Mouse (Mus musculus) adrenal gland, postnatal 4 days (tissue): Measurements from ENCODE around the gene Mpp1. TPM values are rescaled to one million over a fixed set of nuclear protein-coding genes. Genes with fewer than 3 reads are reported as not detected.

Source experiments
- DNase-seq, 2 experiments: peaks; one replicate each; pipeline ENCODE4 v3.0.0; 2021 to 2022; ENCODE audit warnings: low spot score in 2 of 2, mixed read lengths in 2 of 2
- long read RNA-seq, 2 experiments: library from polyadenylated mRNA; stranded (forward); transcript quantifications; one replicate each; pipeline ENCODE4 v2.0.0; 2021
- total RNA-seq, 2 experiments: library from RNA; stranded (reverse); gene quantifications; 2 replicates each; pipeline ENCODE4 v1.2.3; 2021

Gene Mpp1
- 10 to 100 TPM; 49.0 to 51.1 TPM for total RNA-seq
- long read RNA-seq, experiment 1, transcript Mpp1-201 (12 exons, 2,525 nt): major isoform, 22 of 31 reads
- long read RNA-seq, experiment 1, partial matches to known transcripts: 7 of 31 reads
- long read RNA-seq, experiment 1, other reads (novel, unspliced or antisense): 2 of 31 reads
- long read RNA-seq, experiment 2, transcript Mpp1-201 (12 exons, 2,525 nt): major isoform, 65 of 78 reads
- long read RNA-seq, experiment 2, partial matches to known transcripts: 4 of 78 reads
- long read RNA-seq, experiment 2, other reads (novel, unspliced or antisense): 9 of 78 reads

DNA sequence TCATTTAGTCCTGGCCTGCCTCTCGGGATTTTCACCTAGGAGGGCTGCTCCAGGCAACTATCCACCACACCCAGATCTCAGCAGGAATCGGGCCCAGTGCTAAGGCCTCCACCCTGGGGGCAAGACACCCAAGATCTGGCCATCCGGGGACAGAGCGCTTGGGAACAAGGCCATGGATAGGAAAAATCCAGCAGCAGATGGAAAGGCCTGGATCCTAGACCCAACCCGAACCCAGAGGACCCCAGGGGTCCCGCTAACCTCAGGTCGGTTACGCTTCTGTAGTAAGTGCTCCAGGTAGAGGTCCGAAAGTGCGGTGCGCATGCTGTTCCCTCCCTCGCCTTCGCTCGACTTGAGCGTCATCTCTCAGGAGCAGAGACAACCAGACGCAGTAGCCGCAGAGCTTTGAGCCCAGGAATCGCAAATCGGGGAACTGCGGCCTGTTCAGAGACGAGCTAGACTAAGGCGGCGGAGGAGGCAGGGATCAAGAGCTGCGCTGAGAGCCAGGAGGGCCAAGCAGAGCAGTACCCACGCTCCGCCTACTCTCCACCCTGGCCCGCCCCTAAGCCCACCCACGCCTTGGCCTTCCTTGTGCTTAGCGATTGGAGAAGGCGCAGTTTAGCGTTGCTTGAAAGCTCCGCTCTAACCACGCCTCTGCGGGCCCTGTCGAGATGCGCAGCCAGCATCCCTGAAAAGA is at the start of gene Mpp1:
Gene Mpp1 (minus strand): TSS at position 550 of the 694 bp plus-strand sequence.
- peak; percentile 16 to 55 for DNase-seq

- DNase-seq: no peak
These were observed 32.9 kb upstream of the Mpp1 start, which contains the start of gene Smim9 for GRCm38 (mm10) chrX:75163670-75164069. Gene Smim9, minus strand, starts transcription at chrX:75163770.

DNA sequence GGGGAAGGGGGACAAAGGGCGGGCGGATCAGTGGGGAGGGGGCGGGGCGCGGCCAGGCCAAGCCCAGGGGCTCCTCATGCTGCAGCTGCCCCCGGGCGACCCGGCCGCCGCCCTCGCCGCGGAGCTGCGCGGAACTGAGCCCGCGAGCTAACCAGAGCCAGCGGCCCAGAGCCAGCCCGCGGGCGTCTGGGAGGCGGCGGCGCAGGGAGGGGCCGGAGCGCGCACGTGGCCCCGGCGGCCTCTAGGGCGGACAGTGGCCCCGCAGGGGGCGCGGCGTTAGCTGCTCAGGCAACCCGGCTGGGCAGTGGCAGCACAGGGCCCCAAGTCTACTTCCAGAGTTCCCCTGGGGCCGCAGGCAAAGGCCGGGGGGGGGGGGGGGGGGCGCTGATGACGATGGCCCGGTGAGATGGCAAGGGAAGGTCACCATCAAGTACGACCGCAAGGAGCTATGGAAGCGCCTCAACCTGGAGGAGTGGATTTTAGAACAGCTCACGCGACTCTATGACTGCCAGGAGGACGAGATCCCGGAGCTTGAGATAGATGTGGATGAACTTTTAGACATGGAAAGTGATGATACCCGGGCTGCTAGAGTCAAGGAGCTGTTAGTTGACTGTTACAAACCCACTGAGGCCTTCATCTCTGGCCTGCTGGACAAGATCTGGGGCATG is 24.9 kb upstream of the Mpp1 start:
- no peak for DNase-seq

- DNase-seq: no peak
These were observed 21.4 kb upstream of the Mpp1 start for GRCm38 (mm10) chrX:75152249-75152648.

DNA sequence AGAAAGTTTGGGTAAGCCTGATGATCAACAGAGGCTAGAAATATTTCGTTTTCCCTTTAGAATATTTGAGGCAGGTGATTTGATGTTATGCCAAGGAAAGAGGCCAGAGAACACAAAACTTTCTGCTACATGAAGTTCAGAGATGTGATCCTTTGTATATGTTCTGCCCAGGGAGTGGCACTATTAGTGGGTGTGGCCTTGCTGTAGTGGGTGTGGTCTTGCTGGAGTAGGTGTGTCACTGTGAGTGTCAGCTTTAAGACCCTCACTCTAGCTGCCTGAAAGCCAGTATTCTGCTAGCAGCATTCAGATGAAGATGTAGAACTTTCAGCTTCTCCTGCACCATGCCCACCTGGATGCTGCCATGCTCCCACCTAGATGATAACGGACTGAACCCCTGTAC is 19.5 kb upstream of the Mpp1 start:
- DNase-seq: no peak

DNA sequence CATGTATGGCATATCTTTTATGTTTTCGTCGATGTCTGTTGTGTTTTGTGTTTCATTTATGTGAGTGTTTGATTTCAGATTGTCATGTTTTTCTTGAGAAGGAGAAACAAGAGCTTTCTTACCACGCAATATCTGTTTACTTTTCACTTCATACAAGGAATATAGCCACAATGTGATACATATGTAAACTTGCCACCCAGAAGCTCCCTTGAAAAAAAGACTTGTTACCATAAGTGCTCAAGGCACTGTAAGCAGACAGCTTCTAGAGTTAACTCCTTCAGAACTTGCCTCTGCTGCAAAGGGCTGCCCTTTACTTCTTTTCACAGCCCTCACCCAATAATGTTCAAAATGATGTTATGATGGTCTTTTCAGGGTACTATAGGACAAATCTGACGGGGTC is 17.6 kb upstream of the Mpp1 start:
- DNase-seq: no peak

- peak in 1 of 2 experiments; percentile 3 for DNase-seq
These were observed 12.3 kb upstream of the Mpp1 start for GRCm38 (mm10) chrX:75143124-75143555.

- DNase-seq: no peak
These were observed 7.4 kb upstream of the Mpp1 start for GRCm38 (mm10) chrX:75138182-75138581.

- no peak for DNase-seq
These were observed 6.9 kb upstream of the Mpp1 start for GRCm38 (mm10) chrX:75137729-75138128.

DNA sequence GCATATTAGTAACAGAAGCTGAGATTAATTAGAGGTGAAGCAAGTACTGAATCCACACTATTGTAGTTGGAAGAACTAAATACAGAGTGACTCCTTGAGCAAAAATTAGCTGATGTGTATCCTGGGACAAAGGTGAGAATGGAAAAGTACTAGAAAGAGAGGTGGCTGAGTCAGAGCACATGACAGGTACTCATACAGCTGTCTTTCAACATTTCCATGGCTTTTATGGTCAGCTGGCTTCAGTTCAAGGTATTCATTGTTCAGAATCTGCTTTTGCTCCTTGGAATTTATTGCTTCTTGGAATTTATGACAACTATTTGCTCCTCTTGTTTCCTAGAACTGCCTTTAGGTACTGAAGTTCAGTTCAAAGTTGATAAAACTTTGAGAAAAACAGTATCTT is 6.1 kb upstream of the Mpp1 start:
- no peak for DNase-seq

GRCm38 (mm10) chrX:75129474-75129873 is 1.3 kb downstream of the Mpp1 start:
- DNase-seq: no peak

DNA sequence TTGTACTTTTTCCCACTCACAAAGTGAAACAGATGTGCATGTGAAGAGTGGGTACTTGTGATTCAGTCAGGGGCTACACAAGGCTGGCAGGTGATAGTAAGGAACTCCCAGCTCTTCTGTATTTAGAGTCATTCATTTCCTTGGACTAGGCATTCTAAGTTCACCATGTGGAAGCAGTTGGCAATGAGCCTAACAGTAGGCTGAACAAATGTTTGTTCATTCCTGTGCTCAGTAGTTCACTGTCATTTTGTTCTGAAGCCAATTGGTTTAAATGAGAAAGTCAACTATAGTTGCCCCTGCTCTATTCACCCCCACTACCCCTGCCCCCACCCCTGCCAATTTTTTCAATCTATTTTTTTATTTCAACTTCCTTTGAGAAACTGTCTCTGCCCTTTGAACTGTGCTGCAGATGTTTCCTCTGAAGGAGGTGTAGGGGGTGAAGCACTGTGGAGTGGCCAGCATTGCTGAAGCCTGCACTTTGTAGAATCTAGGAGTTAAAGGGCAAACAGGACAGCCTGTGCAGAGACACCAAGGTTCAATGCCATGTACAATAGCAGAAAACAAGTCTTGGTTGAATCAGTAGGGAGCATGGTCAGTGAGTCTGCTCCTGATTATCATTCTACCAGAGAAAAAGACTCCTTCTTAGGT is 2.4 kb downstream of the Mpp1 start:
- no peak for DNase-seq

GRCm38 (mm10) chrX:75126893-75127292 is 3.9 kb downstream of the Mpp1 start:
- no peak for DNase-seq

GRCm38 (mm10) chrX:75125606-75126005 is 5.2 kb downstream of the Mpp1 start:
- DNase-seq: no peak

DNA sequence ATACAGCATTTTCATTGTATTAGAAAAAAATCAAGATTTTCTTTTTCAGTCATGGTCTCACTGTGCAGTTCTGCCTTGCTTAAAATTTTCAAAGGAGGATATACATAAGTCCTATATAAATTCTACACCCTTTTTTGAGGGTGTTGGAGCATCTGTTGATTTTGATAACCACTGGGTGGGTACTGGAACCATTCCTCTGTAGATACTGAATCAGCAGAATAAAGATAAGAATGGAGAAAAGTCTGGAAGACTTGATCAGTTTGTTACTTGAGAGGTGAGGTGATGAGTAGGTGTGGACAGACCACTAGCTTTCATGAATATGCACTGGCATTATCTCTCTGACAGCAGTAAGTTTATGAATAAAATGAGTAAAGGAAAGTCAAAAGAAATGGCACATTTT is 15.3 kb downstream of the Mpp1 start:
- DNase-seq: no peak

- DNase-seq: no peak
These were observed 28.5 kb downstream of the Mpp1 start for GRCm38 (mm10) chrX:75102293-75102692.

DNA sequence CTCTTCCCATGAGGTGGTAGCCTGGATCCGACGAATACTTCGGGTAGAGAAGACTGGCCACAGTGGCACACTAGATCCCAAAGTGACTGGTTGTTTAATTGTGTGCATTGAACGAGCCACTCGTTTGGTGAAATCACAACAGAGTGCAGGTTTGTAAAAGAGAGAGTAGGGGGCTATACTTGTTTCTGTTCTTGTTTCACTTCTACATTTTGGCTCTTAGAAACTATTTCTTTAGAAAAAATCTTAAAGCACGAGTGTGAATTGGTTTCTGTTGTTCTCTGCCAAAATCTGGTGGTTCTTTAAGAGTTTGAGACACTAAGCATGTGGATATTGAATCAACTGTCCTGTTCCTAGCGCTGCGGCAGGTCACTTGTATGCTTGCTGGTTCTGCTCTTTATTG is 32.0 kb downstream of the Mpp1 start:
- DNase-seq: no peak

DNA sequence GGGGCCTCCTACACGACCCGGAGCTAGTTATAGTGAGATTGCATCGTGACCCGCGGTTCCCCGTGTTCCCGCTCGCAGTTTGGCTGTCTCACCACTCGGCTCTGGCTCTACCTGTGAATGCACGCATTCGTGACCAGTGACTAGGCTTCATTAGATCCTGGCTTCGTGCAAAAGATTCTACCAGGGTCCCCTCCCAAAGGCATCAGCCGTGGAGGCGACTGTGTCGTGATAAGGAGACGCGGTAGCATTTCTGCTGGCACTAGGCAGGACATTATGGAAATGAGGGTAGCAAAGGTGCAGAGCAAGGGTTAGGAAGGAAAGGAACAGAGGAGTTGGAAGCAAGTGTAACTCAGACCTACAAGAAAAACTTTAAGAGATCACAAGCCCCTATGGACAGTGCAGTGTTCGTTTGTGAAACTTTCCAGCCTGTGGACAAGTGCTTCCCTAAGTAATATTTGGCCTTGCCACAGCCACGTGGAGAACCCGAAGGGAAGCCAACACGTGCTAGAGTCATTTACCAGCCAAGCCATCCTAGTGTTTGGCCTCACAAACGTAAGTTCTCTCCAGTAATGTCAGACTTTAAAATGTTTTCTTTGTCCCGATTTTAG is 34.5 kb downstream of the Mpp1 start:
- no peak for DNase-seq

DNA sequence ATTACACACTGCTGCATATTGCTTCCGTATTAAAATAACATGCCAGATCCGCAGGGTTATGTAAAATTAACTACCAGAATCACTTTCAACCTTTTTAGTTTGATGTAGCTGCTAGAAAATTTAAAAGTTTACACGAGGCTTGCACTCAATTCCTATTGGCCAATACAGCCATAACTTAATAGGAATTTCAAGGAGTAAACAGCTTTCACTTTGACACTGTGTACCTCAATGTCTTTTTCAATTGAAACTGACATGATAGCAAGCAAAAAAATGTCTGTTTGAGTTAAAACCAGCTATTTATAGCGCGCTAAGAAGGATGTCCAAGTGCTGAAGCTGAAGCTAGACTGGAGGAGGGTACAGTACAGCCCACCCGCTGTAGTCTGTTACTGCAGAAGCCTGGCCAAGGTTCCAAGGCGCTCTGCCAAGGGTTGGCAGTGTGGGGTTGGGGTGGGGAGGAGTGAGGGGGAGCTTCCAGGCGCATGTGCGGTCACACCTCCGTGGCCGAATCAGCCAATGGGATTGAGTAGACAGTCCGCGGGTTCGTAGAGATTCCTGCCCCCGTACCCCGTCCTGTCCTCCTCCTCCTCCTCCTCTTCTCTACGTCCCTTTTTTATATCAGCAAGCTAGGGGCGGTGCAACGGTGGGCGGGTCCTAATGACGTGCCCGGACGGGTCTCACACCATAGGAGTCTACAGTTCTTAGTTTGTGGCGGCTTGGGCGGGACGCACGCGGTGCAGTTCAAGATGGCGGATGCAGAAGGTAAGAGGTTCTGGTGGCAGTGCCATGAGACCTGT is 35.2 kb downstream of the Mpp1 start, which contains the start of gene Dkc1:
Gene Dkc1 (plus strand): TSS at position 486 of the 794 bp plus-strand sequence.
- DNase-seq: peak; percentile 57 to 76

- no peak for DNase-seq
These were observed 45.2 kb downstream of the Mpp1 start for GRCm38 (mm10) chrX:75085654-75086053.
